ENCODE assay signal across 7 mouse cellular contexts in the genomic region with DNA sequence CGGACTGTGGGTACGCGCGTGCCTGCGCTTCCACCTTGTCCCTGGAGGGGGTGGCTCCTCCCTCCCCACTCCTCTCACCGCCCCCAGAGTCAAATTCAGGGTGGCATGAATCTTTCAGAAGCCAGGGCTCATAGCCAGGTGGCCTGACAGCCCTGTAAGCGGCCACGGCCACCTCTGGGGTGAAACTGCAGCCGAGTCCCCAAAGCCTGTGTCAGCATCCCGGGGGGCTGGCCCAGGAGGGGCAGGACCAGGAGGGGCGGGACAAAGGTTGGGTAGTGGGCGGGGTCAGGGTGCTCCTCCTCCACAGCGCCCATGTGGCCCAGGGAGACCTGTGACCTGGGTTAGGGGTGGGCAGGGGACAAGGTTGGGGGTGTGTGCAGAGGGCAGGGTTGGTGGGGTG. TPM values are rescaled to one million over a fixed set of nuclear protein-coding genes. Genes with fewer than 3 reads are reported as not detected.
DNase-seq lines count a peak whose midpoint lies in the region; ATAC-seq and TF ChIP-seq lines count a peak whose summit lies in the region.

No protein-coding gene starts in this region.

- H3K27me3 ChIP-seq in limb, embryonic 13.5 days, result peaks cover 2% of the 10 kb centered on the region; the same call in 1 of the 2 replicates
- H3K27me3 ChIP-seq in neural tube, embryonic 13.5 days, result no peaks in the 10 kb centered on the region

- H3K27ac ChIP-seq in embryonic fibroblast, embryonic 13.5 days (ENCODE audit: insufficient read depth, low read length), result no peak overlapping the region
- no peak overlapping the region for H3K27ac ChIP-seq in limb, embryonic 13.5 days
- H3K27ac ChIP-seq in neural tube, embryonic 13.5 days (replicated peaks), result no peak overlapping the region

- under 1% methylated on average over 13 of the region's 13 CpGs for WGBS in limb, embryonic 13.5 days
- WGBS in neural tube, embryonic 13.5 days, result 7% methylated on average over 13 of the region's 13 CpGs

- DNase-seq in thymus, postnatal 14 days, result peak; percentile 47
- no peak for DNase-seq in thymus, adult 18-20 months
- DNase-seq in right cerebral cortex, postnatal 36 days (ENCODE audit: low spot score in 2 of 2), result no peak
- DNase-seq in layer of hippocampus, adult 11-12 months (ENCODE audit: low spot score), result no peak

- H3K4me1 ChIP-seq in embryonic fibroblast, embryonic 13.5 days (ENCODE audit: control insufficient read depth, insufficient read depth, low read length), result peaks cover 7% of the 10 kb centered on the region
- peaks cover 33% of the 10 kb centered on the region for H3K4me1 ChIP-seq in limb, embryonic 13.5 days
- peaks cover 58% of the 10 kb centered on the region for H3K4me1 ChIP-seq in neural tube, embryonic 13.5 days (replicated peaks)

- H3K4me3 ChIP-seq in embryonic fibroblast, embryonic 13.5 days (ENCODE audit: insufficient read depth, low read length), result peak overlapping the region; percentile 43
- H3K4me3 ChIP-seq in limb, embryonic 13.5 days, result peak overlapping the region; percentile 37
- peak overlapping the region; percentile 20 for H3K4me3 ChIP-seq in neural tube, embryonic 13.5 days

- TF ChIP-seq CTCF in embryonic fibroblast, embryonic 13.5 days (IDR thresholded peaks at IDR 0.05; ENCODE audit: borderline replicate concordance, insufficient read depth, low read length), result no peak

- peak overlapping the region; percentile 56 for H3K9ac ChIP-seq in limb, embryonic 13.5 days
- no peak overlapping the region for H3K9ac ChIP-seq in neural tube, embryonic 13.5 days

- H3K4me2 ChIP-seq in limb, embryonic 13.5 days (replicated peaks), result peak overlapping the region; percentile 68
- H3K4me2 ChIP-seq in neural tube, embryonic 13.5 days, result peak overlapping the region; percentile 47

- H3K9me3 ChIP-seq in limb, embryonic 13.5 days, result no peaks in the 10 kb centered on the region
- no peaks in the 10 kb centered on the region for H3K9me3 ChIP-seq in neural tube, embryonic 13.5 days

- H3K36me3 ChIP-seq in limb, embryonic 13.5 days, result no peaks in the 10 kb centered on the region
- H3K36me3 ChIP-seq in neural tube, embryonic 13.5 days, result no peaks in the 10 kb centered on the region

- ATAC-seq in limb, embryonic 13.5 days (ENCODE audit: low FRiP score, low read depth), result no peak
- ATAC-seq in neural tube, embryonic 13.5 days (ENCODE audit: low read depth), result no peak

- TF ChIP-seq POLR2A in embryonic fibroblast, embryonic 13.5 days (IDR thresholded peaks at IDR 0.05; ENCODE audit: low read depth, low read length), result no peak; the same call in 1 of the 2 replicates

RNA-seq across cellular contexts. Expression of a gene that starts 57.9 kb away (rescaled TPM):
- polyA plus RNA-seq in embryonic fibroblast, embryonic 13.5 days (2011; ENCODE audit: insufficient read length, low read depth, missing spikeins), result 29.0 and 38.4 TPM in 2 replicates
- polyA plus RNA-seq in limb, embryonic 13.5 days (2015; fragmentation: Nextera tagmentation; extraction: Ambion mirVana), result 6.0 and 7.2 TPM in 2 replicates
- 2.6 and 3.4 TPM in 2 replicates for polyA plus RNA-seq in neural tube, embryonic 13.5 days (2015; fragmentation: Nextera tagmentation; extraction: Ambion mirVana)
